8 mouse cellular contexts compared by ENCODE assay signal in the genomic region with DNA sequence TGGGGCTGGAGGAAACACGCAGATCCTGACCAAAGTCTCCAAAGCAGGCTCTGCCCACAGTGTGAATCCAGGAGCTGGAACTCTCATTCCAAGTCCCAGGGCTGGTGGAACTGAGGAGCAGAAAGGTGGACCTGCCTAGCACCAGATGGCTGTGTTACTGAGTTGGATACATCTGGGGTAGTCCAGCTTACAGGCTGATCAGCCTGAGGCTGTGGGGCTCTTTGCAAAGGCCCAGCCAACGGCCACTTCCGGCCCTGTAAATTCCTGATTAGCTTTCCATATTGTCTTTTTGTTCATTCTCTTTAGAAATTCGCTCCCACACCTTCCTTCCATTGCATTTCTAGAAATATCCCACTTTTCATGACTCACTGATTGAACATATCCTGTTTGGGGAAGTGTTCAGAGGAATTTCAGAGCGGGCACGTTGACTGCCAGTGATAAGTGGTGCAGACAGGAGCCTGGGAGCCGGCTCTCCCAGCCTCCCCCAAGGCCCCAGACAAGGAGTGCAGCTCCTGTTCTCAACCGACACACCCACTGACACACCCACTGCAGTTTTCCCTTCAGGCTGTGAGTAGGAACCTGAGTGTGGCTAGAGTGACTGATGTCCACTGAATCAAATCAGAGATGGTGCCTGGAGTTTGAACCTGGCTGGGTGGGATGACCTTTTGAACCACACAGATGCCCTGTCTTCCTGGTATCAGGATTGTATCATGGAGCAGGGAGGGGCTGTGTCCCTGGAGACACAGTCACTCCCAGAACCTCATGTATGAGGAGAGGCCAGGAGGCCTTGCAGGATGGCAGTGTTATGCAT.
DNase-seq lines count a peak whose midpoint lies in the region; ATAC-seq lines count a peak whose summit lies in the region.

No protein-coding gene starts in this region.

- H3K27ac ChIP-seq in hindbrain, embryonic 14.5 days, result peak overlapping the region; percentile 52
- no peak overlapping the region; the same call in 1 of the 2 replicates for H3K27ac ChIP-seq in liver, embryonic 16.5 days (ENCODE audit: low read length)

- intact Hi-C loops in left cerebral cortex, postnatal 10 days (cut with DNase I), result no loop called here

- peaks cover 52% of the 10 kb centered on the region for H3K4me1 ChIP-seq in hindbrain, embryonic 14.5 days (replicated peaks; ENCODE audit: control insufficient read depth, insufficient read depth, low read length)
- peaks cover 11% of the 10 kb centered on the region for H3K4me1 ChIP-seq in liver, embryonic 16.5 days (ENCODE audit: control insufficient read depth, low read depth, low read length)

- H3K4me3 ChIP-seq in hindbrain, embryonic 14.5 days (replicated peaks; ENCODE audit: low read length), result no peak overlapping the region
- no peak overlapping the region for H3K4me3 ChIP-seq in liver, embryonic 16.5 days (ENCODE audit: low read depth, low read length)

- 73% methylated on average over 8 of the region's 8 CpGs for WGBS in hindbrain, embryonic 14.5 days
- 26% methylated on average over 8 of the region's 8 CpGs for WGBS in liver, embryonic 16.5 days (ENCODE audit: insufficient replicate concordance)

- H3K4me2 ChIP-seq in hindbrain, embryonic 14.5 days (replicated peaks), result no peak overlapping the region
- H3K4me2 ChIP-seq in liver, embryonic 16.5 days (ENCODE audit: low read depth, low read length), result no peak overlapping the region

- no peaks in the 10 kb centered on the region for H3K9me3 ChIP-seq in hindbrain, embryonic 14.5 days (ENCODE audit: control insufficient read depth, low read length)
- H3K9me3 ChIP-seq in liver, embryonic 16.5 days (replicated peaks; ENCODE audit: control insufficient read depth, low read length), result no peaks in the 10 kb centered on the region

- peak; percentile 50 for DNase-seq in adrenal gland, adult 2 months
- no peak for DNase-seq in adrenal gland, adult 8-10 months
- peak; percentile 46 for DNase-seq in ovary, postnatal 36 days (ENCODE audit: low spot score)
- no peak for DNase-seq in ovary, postnatal 10 days (ENCODE audit: low spot score)
- DNase-seq in hindbrain, embryonic 14.5 days (ENCODE audit: low spot score), result no peak
- DNase-seq in left cerebral cortex, postnatal 10 days (ENCODE audit: extremely low spot score in 1 of 2, low spot score in 2 of 2), result no peak
- no peak for DNase-seq in natural killer cell, adult 2 months (ENCODE audit: low spot score in 2 of 2)

- no peaks in the 10 kb centered on the region for H3K36me3 ChIP-seq in hindbrain, embryonic 14.5 days (replicated peaks; ENCODE audit: control insufficient read depth, insufficient read depth)
- H3K36me3 ChIP-seq in liver, embryonic 16.5 days (ENCODE audit: control insufficient read depth, insufficient read depth), result no peaks in the 10 kb centered on the region

- no peak for ATAC-seq in hindbrain, embryonic 14.5 days (ENCODE audit: low FRiP score)
- ATAC-seq in liver, embryonic 16.5 days (ENCODE audit: low read depth), result peak; percentile 24; the same call in 1 of the 2 replicates

- no peaks in the 10 kb centered on the region for H3K27me3 ChIP-seq in hindbrain, embryonic 14.5 days (ENCODE audit: control insufficient read depth, insufficient read depth, low read length)
- no peaks in the 10 kb centered on the region for H3K27me3 ChIP-seq in liver, embryonic 16.5 days (ENCODE audit: control insufficient read depth, insufficient read depth, low read depth, low read length)

- no peak overlapping the region for H3K9ac ChIP-seq in hindbrain, embryonic 14.5 days
- H3K9ac ChIP-seq in liver, embryonic 16.5 days (ENCODE audit: low read depth, low read length), result no peak overlapping the region

Comparison
In these comparisons a context has a peak if more than half of its experiments do, and no peak if none do; other contexts are left out.
1. DNase-seq: peak in adrenal gland, adult 2 months (single experiment) and ovary, postnatal 36 days (single experiment); none in adrenal gland, adult 8-10 months (single experiment), ovary, postnatal 10 days (single experiment), hindbrain, embryonic 14.5 days (single experiment), left cerebral cortex, postnatal 10 days (0 of 2) and natural killer cell, adult 2 months (0 of 2).